Mouse (Mus musculus) intestine, embryonic 16.5 days (tissue): ENCODE measurements at regions not wholly inside any gene's neighbourhood (a gene's known extent, or its start where the extent isn't known, plus 50 kb on each side); places are given as distances from the start of the nearest gene placed in this dataset.

Experiments used
- ATAC-seq: fragments of 200-750 bp; cut with Nextera tagmentation; 2 replicates; pipeline ENCODE4 v1.8.0; 2017; ENCODE audit warnings: moderate TSS enrichment, moderate library complexity
- H3K27ac ChIP-seq: fragments of 300-500 bp; sonication (generic); 2 replicates; pipeline ENCODE4 v1.5.1; 2014; ENCODE audit warnings: mild to moderate bottlenecking, low read length
- H3K27me3 ChIP-seq: fragments of 300-500 bp; sonication (generic); replicated peaks from 2 replicates; pipeline ENCODE4 v1.6.1; 2014; ENCODE audit warnings: low read length, control low read depth, mixed read lengths; ENCODE audit not compliant: control insufficient read depth, insufficient read depth
- H3K36me3 ChIP-seq: fragments of 300-500 bp; sonication (generic); 2 replicates; pipeline ENCODE4 v1.6.1; 2014; ENCODE audit warnings: low read length, control low read depth; ENCODE audit not compliant: control insufficient read depth, insufficient read depth
- H3K4me1 ChIP-seq: fragments of 300-500 bp; sonication (generic); 2 replicates; pipeline ENCODE4 v1.6.1; 2014; ENCODE audit warnings: low read length, control low read depth, mixed read lengths; ENCODE audit not compliant: control insufficient read depth, insufficient read depth
- H3K4me2 ChIP-seq: fragments of 300-500 bp; sonication (generic); 2 replicates; pipeline ENCODE4 v1.6.1; 2014; ENCODE audit warnings: low read depth, low read length, control low read depth
- H3K4me3 ChIP-seq: fragments of 300-500 bp; sonication (generic); 2 replicates; pipeline ENCODE4 v1.5.1; 2014; ENCODE audit warnings: mild to moderate bottlenecking, low read length
- H3K9ac ChIP-seq: fragments of 300-500 bp; sonication (generic); 2 replicates; pipeline ENCODE4 v1.6.1; 2014; ENCODE audit warnings: low read depth, low read length
- H3K9me3 ChIP-seq: fragments of 300-500 bp; sonication (generic); 2 replicates; pipeline ENCODE4 v1.6.1; 2016; ENCODE audit warnings: low read length, control low read depth; ENCODE audit not compliant: control insufficient read depth
- WGBS: fragments of 180-500 bp; shearing (Covaris S2); extraction: QIAGEN DNeasy Blood & Tissue Kit; methylation state at CpG from one replicate; pipeline ENCODE4 v1.1.7; 2014; 5-methylcytosine and 5-hydroxymethylcytosine counted together

GRCm38 (mm10) chr13:48717036-48717435 lies 54.2 kb downstream of the Barx1 start:
- no peak overlapping the region for H3K4me2 ChIP-seq
- no peak; the same call in 1 of the 2 replicates for ATAC-seq

GRCm38 (mm10) chr13:48717451-48717850 lies 54.7 kb downstream of the Barx1 start:
- Histone ChIP-seq H3K9me3 (no peaks in the 10 kb centered on the region), H3K4me2 (no peak overlapping the region), H3K9ac (no peak overlapping the region), H3K4me1 (no peaks in the 10 kb centered on the region), H3K36me3 (no peaks in the 10 kb centered on the region), H3K4me3 (no peak overlapping the region), H3K27ac (no peak overlapping the region), H3K27me3 (no peaks in the 10 kb centered on the region)
- no peak for ATAC-seq
- WGBS, result 64% methylated on average over 10 of the region's 10 CpGs

More at GRCm38 (mm10) chr13:48717036-48717435, 54.2 kb downstream of the Barx1 start:
- no peaks in the 10 kb centered on the region for H3K36me3 ChIP-seq
- H3K9ac ChIP-seq, result no peak overlapping the region
- H3K9me3 ChIP-seq, result no peaks in the 10 kb centered on the region
- WGBS, result 20% methylated on average over 16 of the region's 16 CpGs
- no peak overlapping the region for H3K4me3 ChIP-seq
- H3K27me3 ChIP-seq, result no peaks in the 10 kb centered on the region
- no peaks in the 10 kb centered on the region for H3K4me1 ChIP-seq
- no peak overlapping the region for H3K27ac ChIP-seq

- no peak overlapping the region for H3K4me3 ChIP-seq
- H3K9me3 ChIP-seq, result no peaks in the 10 kb centered on the region
- H3K27me3 ChIP-seq, result no peaks in the 10 kb centered on the region; the same call in 1 of the 2 replicates
- WGBS, result 37% methylated on average over 8 of the region's 8 CpGs
- H3K27ac ChIP-seq, result no peak overlapping the region
- H3K36me3 ChIP-seq, result no peaks in the 10 kb centered on the region
- no peaks in the 10 kb centered on the region for H3K4me1 ChIP-seq
- H3K9ac ChIP-seq, result no peak overlapping the region
- ATAC-seq, result no peak
- no peak overlapping the region for H3K4me2 ChIP-seq
Measured at GRCm38 (mm10) chr13:48723676-48724075, 60.9 kb downstream of the Barx1 start.

- ATAC-seq, result no peak
- no peak overlapping the region for H3K27ac ChIP-seq
- no peak overlapping the region for H3K9ac ChIP-seq
- no peak overlapping the region for H3K4me3 ChIP-seq
- H3K9me3 ChIP-seq, result no peaks in the 10 kb centered on the region
- H3K4me1 ChIP-seq, result peaks cover 8% of the 10 kb centered on the region
- H3K27me3 ChIP-seq, result peaks cover 12% of the 10 kb centered on the region; the same call in 1 of the 2 replicates
- WGBS, result 31% methylated on average over 4 of the region's 4 CpGs
- no peak overlapping the region for H3K4me2 ChIP-seq
- H3K36me3 ChIP-seq, result no peaks in the 10 kb centered on the region
Measured at GRCm38 (mm10) chr13:48726430-48726829, 63.6 kb downstream of the Barx1 start.

GRCm38 (mm10) chr13:48731046-48731996 lies 68.5 kb downstream of the Barx1 start:
- no peaks in the 10 kb centered on the region for H3K36me3 ChIP-seq
- peak overlapping the region; percentile 56 for H3K9ac ChIP-seq
- H3K4me1 ChIP-seq, result peaks cover 22% of the 10 kb centered on the region
- 1% methylated on average over 48 of the region's 51 CpGs for WGBS
- H3K27ac ChIP-seq, result no peak overlapping the region
- H3K4me3 ChIP-seq, result peak overlapping the region; percentile 43
- H3K9me3 ChIP-seq, result no peaks in the 10 kb centered on the region
- H3K27me3 ChIP-seq, result peaks cover 44% of the 10 kb centered on the region
- H3K4me2 ChIP-seq, result peak overlapping the region; percentile 80
- ATAC-seq, result peak; percentile 93

- peak overlapping the region; percentile 35 for H3K4me3 ChIP-seq
- no peak overlapping the region for H3K27ac ChIP-seq
- H3K4me1 ChIP-seq, result peaks cover 22% of the 10 kb centered on the region
- peak overlapping the region; percentile 40 for H3K4me2 ChIP-seq
- ATAC-seq, result peak; percentile 39; the same call in 1 of the 2 replicates
- no peaks in the 10 kb centered on the region for H3K9me3 ChIP-seq
- no peaks in the 10 kb centered on the region for H3K36me3 ChIP-seq
- 4% methylated on average over 29 of the region's 29 CpGs for WGBS
- no peak overlapping the region for H3K9ac ChIP-seq
- peaks cover 46% of the 10 kb centered on the region for H3K27me3 ChIP-seq
Measured at GRCm38 (mm10) chr13:48732168-48732841, 69.5 kb downstream of the Barx1 start.

- ATAC-seq, result no peak
- Histone ChIP-seq H3K9me3 (no peaks in the 10 kb centered on the region), H3K27me3 (peaks cover 45% of the 10 kb centered on the region), H3K9ac (no peak overlapping the region), H3K36me3 (no peaks in the 10 kb centered on the region), H3K4me1 (peaks cover 19% of the 10 kb centered on the region), H3K4me2 (no peak overlapping the region), H3K27ac (no peak overlapping the region), H3K4me3 (no peak overlapping the region)
- WGBS, result 46% methylated on average over 9 of the region's 9 CpGs
Measured at GRCm38 (mm10) chr13:48734985-48735384, 72.2 kb downstream of the Barx1 start.

- H3K27ac ChIP-seq, result no peak overlapping the region
- no peak overlapping the region for H3K4me3 ChIP-seq
- H3K36me3 ChIP-seq, result no peaks in the 10 kb centered on the region
- no peak for ATAC-seq
- no peak overlapping the region for H3K9ac ChIP-seq
- no peaks in the 10 kb centered on the region for H3K4me1 ChIP-seq
- H3K4me2 ChIP-seq, result no peak overlapping the region
- H3K27me3 ChIP-seq, result peaks cover 9% of the 10 kb centered on the region; the same call in 1 of the 2 replicates
- WGBS, result 39% methylated on average over 5 of the region's 5 CpGs
- H3K9me3 ChIP-seq, result no peaks in the 10 kb centered on the region
Measured at GRCm38 (mm10) chr13:48745566-48745965, 82.8 kb downstream of the Barx1 start.

- H3K9ac ChIP-seq, result no peak overlapping the region
- no peak overlapping the region for H3K4me3 ChIP-seq
- no peaks in the 10 kb centered on the region for H3K4me1 ChIP-seq
- peaks cover 9% of the 10 kb centered on the region; the same call in 1 of the 2 replicates for H3K27me3 ChIP-seq
- no peaks in the 10 kb centered on the region for H3K9me3 ChIP-seq
- H3K4me2 ChIP-seq, result no peak overlapping the region
- no peak overlapping the region for H3K27ac ChIP-seq
- WGBS, result 36% methylated on average over 7 of the region's 7 CpGs
- no peaks in the 10 kb centered on the region for H3K36me3 ChIP-seq
- no peak for ATAC-seq
Measured at GRCm38 (mm10) chr13:48746301-48746700, 83.5 kb downstream of the Barx1 start.
